Mouse (Mus musculus) lung, embryonic 14.5 days (tissue): Measurements from ENCODE around the gene Fstl3. TPM values are rescaled to one million over a fixed set of nuclear protein-coding genes. Genes with fewer than 3 reads are reported as not detected.

Experiments
- ATAC-seq: fragments of 200-750 bp; cut with Nextera tagmentation; 2 replicates; pipeline ENCODE4 v1.8.0; 2017; ENCODE audit warnings: mild to moderate bottlenecking, moderate TSS enrichment, moderate library complexity; ENCODE audit not compliant: insufficient read depth
- DNase-seq: peaks from one replicate; pipeline ENCODE4 v3.0.0-alpha.2; 2015
- H3K27ac ChIP-seq: fragments of 300-500 bp; sonication (generic); 2 replicates; pipeline ENCODE4 v1.5.1; 2014; ENCODE audit warnings: low read depth, mild to moderate bottlenecking, moderate library complexity
- H3K27me3 ChIP-seq: fragments of 300-500 bp; sonication (generic); 2 replicates; pipeline ENCODE4 v1.6.1; 2014; ENCODE audit warnings: low read length, control low read depth; ENCODE audit not compliant: insufficient read depth
- H3K36me3 ChIP-seq: fragments of 300-500 bp; sonication (generic); 2 replicates; pipeline ENCODE4 v1.6.1; 2014; ENCODE audit warnings: control low read depth; ENCODE audit not compliant: insufficient read depth
- H3K4me1 ChIP-seq: fragments of 300-500 bp; sonication (generic); 2 replicates; pipeline ENCODE4 v1.6.1; 2014; ENCODE audit warnings: antibody characterized with exemption, control low read depth; ENCODE audit not compliant: insufficient read depth
- H3K4me2 ChIP-seq: fragments of 300-500 bp; sonication (generic); 2 replicates; pipeline ENCODE4 v1.6.1; 2014; ENCODE audit warnings: mild to moderate bottlenecking
- H3K4me3 ChIP-seq: fragments of 300-500 bp; sonication (generic); 2 replicates; pipeline ENCODE4 v1.5.1; 2014; ENCODE audit warnings: low read depth, low read length
- H3K9ac ChIP-seq: fragments of 300-500 bp; sonication (generic); 2 replicates; pipeline ENCODE4 v1.6.1; 2014
- H3K9me3 ChIP-seq: fragments of 300-500 bp; sonication (generic); 2 replicates; pipeline ENCODE4 v1.6.1; 2016; ENCODE audit warnings: low read depth, low read length, control low read depth
- CTCF ChIP-seq: IDR thresholded peaks from 2 replicates; pipeline ENCODE4 v1.5.1; 2016; ENCODE audit warnings: antibody characterized with exemption, low read depth
- WGBS: fragments of 180-500 bp; shearing (Covaris S2); extraction: QIAGEN DNeasy Blood & Tissue Kit; methylation state at CpG from one replicate; pipeline ENCODE4 v1.1.7; 2014; 5-methylcytosine and 5-hydroxymethylcytosine counted together
- polyA plus RNA-seq: library from polyadenylated mRNA; unstranded; fragments of >200 nt; fragmentation: Nextera tagmentation; extraction: Ambion mirVana; gene quantifications from 2 replicates; pipeline ENCODE4 v1.2.1, GENCODE M21; 2014

The Fstl3 gene
- polyA plus RNA-seq, 1 experiment from 2014 or later = 12.4 TPM

GRCm38 (mm10) chr10:79738259-79738658 lies 38.8 kb upstream of the Fstl3 start:
- TF ChIP-seq CTCF = peak; percentile 56
- DNase-seq (no peak), ATAC-seq (no peak)
- Histone ChIP-seq H3K27me3 (no peaks in the 10 kb centered on the region), H3K36me3 (peaks cover 89% of the 10 kb centered on the region), H3K4me2 (no peak overlapping the region), H3K4me3 (no peak overlapping the region), H3K9ac (no peak overlapping the region), H3K27ac (no peak overlapping the region), H3K9me3 (peaks cover 54% of the 10 kb centered on the region), H3K4me1 (no peaks in the 10 kb centered on the region)
- 93% methylated on average over 10 of the region's 10 CpGs for WGBS

- no peaks in the 10 kb centered on the region for H3K4me1 ChIP-seq
- H3K9me3 ChIP-seq = peaks cover 54% of the 10 kb centered on the region
- no peaks in the 10 kb centered on the region for H3K27me3 ChIP-seq
- ATAC-seq (no peak), DNase-seq (no peak)
- H3K4me2 ChIP-seq = no peak overlapping the region
- H3K36me3 ChIP-seq = peaks cover 96% of the 10 kb centered on the region
- H3K4me3 ChIP-seq = no peak overlapping the region
- no peak overlapping the region for H3K9ac ChIP-seq
- TF ChIP-seq CTCF = no peak
- H3K27ac ChIP-seq = no peak overlapping the region
- WGBS = 97% methylated on average over 28 of the region's 28 CpGs
Observed at GRCm38 (mm10) chr10:79739234-79739633, 37.8 kb upstream of the Fstl3 start.

DNA sequence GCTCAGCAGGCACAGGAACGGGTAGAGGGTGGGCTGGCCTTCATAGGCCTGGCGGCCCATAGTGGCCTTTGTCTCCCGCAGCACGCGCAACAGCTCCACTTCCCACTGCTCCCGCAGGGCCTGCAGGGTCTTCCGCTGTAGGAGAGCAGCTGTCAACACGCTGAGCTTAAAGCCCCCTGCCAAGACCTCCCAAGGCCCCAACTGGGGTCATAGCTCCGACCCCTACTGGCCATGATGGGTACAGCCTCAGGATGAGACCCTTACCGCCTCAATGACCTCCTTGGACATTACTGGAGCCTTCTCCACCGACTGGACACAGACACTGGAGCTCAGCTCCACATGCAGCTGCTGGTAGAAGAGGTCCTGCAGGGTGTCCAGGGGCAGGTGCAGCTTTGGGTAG lies 36.2 kb upstream of the Fstl3 start:
- DNase-seq = no peak
- H3K36me3 ChIP-seq = peaks cover 80% of the 10 kb centered on the region
- ATAC-seq = no peak
- H3K27ac ChIP-seq = no peak overlapping the region
- no peak overlapping the region for H3K4me2 ChIP-seq
- no peaks in the 10 kb centered on the region for H3K4me1 ChIP-seq
- H3K9me3 ChIP-seq = peaks cover 51% of the 10 kb centered on the region
- no peak overlapping the region for H3K9ac ChIP-seq
- H3K27me3 ChIP-seq = no peaks in the 10 kb centered on the region
- TF ChIP-seq CTCF = peak; percentile 29
- no peak overlapping the region for H3K4me3 ChIP-seq
- WGBS = 75% methylated on average over 11 of the region's 11 CpGs

- H3K27ac ChIP-seq = no peak overlapping the region
- peaks cover 29% of the 10 kb centered on the region for H3K9me3 ChIP-seq
- WGBS = 89% methylated on average over 11 of the region's 11 CpGs
- H3K4me3 ChIP-seq = no peak overlapping the region
- ATAC-seq (no peak), DNase-seq (no peak)
- H3K27me3 ChIP-seq = no peaks in the 10 kb centered on the region
- H3K4me2 ChIP-seq = no peak overlapping the region
- H3K9ac ChIP-seq = no peak overlapping the region
- TF ChIP-seq CTCF = no peak
- H3K4me1 ChIP-seq = no peaks in the 10 kb centered on the region
- H3K36me3 ChIP-seq = peaks cover 57% of the 10 kb centered on the region
Observed at GRCm38 (mm10) chr10:79743161-79743560, 33.9 kb upstream of the Fstl3 start.

GRCm38 (mm10) chr10:79743650-79744365 lies 33.3 kb upstream of the Fstl3 start:
- 91% methylated on average over 15 of the region's 15 CpGs for WGBS
- ATAC-seq (no peak), DNase-seq (no peak)
- peaks cover 51% of the 10 kb centered on the region for H3K36me3 ChIP-seq
- H3K4me3 ChIP-seq = no peak overlapping the region
- H3K4me1 ChIP-seq = no peaks in the 10 kb centered on the region
- peaks cover 22% of the 10 kb centered on the region for H3K9me3 ChIP-seq
- no peak overlapping the region for H3K9ac ChIP-seq
- H3K4me2 ChIP-seq = no peak overlapping the region
- H3K27me3 ChIP-seq = no peaks in the 10 kb centered on the region
- TF ChIP-seq CTCF = no peak
- H3K27ac ChIP-seq = no peak overlapping the region

DNA sequence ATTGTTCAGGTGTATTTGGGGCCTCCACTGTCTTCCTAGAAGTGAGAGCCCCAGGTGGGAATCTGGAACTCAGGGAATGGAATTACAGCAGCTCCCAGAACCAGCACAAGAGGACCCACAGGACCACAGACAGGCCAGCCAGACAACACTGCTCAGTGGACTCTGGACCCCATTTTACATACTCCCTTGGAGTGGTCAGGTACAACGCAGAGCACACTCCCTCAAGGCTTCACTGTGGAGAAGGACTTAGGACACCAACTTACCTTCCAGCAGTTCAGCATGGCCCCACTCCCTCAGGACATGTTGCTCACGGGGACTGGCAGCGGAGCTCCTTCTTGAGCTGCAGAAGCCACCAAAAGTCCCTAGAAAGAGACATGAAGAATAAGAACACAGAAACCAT lies 31.7 kb upstream of the Fstl3 start:
- H3K9me3 ChIP-seq = peaks cover 6% of the 10 kb centered on the region
- no peaks in the 10 kb centered on the region for H3K4me1 ChIP-seq
- no peaks in the 10 kb centered on the region for H3K27me3 ChIP-seq
- no peak overlapping the region; the same call in 1 of the 2 replicates for H3K9ac ChIP-seq
- peak overlapping the region; percentile 60 for H3K4me3 ChIP-seq
- no peak for DNase-seq
- no peak for ATAC-seq
- 86% methylated on average over 3 of the region's 3 CpGs for WGBS
- H3K4me2 ChIP-seq = peak overlapping the region; percentile 73
- H3K36me3 ChIP-seq = peaks cover 35% of the 10 kb centered on the region
- TF ChIP-seq CTCF = no peak
- no peak overlapping the region for H3K27ac ChIP-seq

GRCm38 (mm10) chr10:79745898-79746773 lies 30.9 kb upstream of the Fstl3 start, which contains the start of gene Polrmt:
Gene Polrmt (minus strand): TSS chr10:79746581.
- DNase-seq (peak; percentile 99), ATAC-seq (peak; percentile 98)
- Histone ChIP-seq H3K27me3 (no peaks in the 10 kb centered on the region), H3K9me3 (no peaks in the 10 kb centered on the region), H3K9ac (peak within 1 kb of the TSS; percentile 57), H3K36me3 (peaks cover 27% of the 10 kb centered on the region), H3K4me1 (no peaks in the 10 kb centered on the region), H3K4me2 (peak within 1 kb of the TSS; percentile 73), H3K27ac (no peak within 1 kb of the TSS), H3K4me3 (peak within 1 kb of the TSS; percentile 60)
- TF ChIP-seq CTCF = peak; percentile 54
- WGBS = 3% methylated on average over 38 of the region's 38 CpGs
